Mouse (Mus musculus) layer of hippocampus, adult 6 months (tissue): Measurements from ENCODE around the gene Itpa. TPM values are rescaled to one million over a fixed set of nuclear protein-coding genes. Genes with fewer than 3 reads are reported as not detected.

ENCODE experiments used
- long read RNA-seq, 2 experiments: library from polyadenylated mRNA; unstranded; transcript quantifications; one replicate each; pipeline ENCODE4 v2.0.0; 2019 to 2020
- polyA plus RNA-seq: library from polyadenylated mRNA; unstranded; fragments of <200 nt; fragmentation: Nextera tagmentation; gene quantifications from 2 replicates; pipeline ENCODE4 v1.2.3, GENCODE M21; 2021

Itpa gene
- polyA plus RNA-seq = 47.2 and 58.9 TPM in 2 replicates
- long read RNA-seq, experiment 1, transcript Itpa-201 (8 exons, 1,390 nt) = major isoform, 51 of 62 reads
- long read RNA-seq, experiment 1, partial matches to known transcripts = 8 of 62 reads
- long read RNA-seq, experiment 1, other reads (novel, unspliced or antisense) = 3 of 62 reads
- long read RNA-seq, experiment 2, transcript Itpa-201 (8 exons, 1,390 nt) = major isoform, 110 of 124 reads
- long read RNA-seq, experiment 2, partial matches to known transcripts = 1 of 124 reads
- long read RNA-seq, experiment 2, other reads (novel, unspliced or antisense) = 11 of 124 reads

DNA sequence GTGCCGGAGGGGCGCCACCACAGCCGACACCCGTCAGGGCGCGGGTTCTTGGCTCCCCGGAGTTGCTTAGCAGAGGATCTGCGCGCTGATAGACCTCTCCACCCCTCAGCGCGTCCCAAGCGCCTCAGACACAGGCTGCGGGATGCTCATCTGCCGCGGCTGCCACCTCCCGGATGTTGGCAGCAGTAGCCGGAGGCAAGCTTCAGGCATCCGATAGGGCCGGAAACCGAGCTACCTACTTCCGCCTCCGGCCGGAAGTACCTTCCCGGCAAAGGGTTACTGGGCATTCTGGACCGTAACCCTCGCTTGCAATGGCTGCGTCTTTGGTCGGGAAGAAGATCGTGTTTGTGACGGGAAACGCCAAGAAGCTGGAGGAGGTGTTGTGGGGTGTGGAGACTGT, at the start of gene Itpa:
TSS of gene Itpa (plus strand) at position 52 of the 400 bp plus-strand sequence.

DNA sequence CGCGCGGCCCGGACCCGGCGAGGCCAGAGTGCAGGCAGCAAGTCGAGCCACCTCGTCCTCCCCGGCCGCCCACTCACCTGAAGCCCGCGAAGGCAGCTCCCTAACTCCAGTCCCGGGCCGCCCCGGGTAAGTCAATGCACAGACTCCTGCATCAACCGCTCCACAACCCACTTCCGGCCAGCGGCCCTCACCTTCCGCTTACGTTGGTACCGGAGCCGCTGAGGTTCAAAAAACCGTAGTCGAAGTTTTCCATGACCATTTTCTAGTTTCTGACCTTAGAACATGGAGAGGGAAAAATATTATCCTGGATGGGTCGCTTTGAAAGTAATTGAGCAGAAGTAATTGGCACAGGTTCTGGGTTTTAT, 37.6 kb upstream of the Itpa start, which contains the start of the genes Fastkd5 and Ubox5:
TSS of gene Fastkd5 (minus strand) at position 189 of the 365 bp plus-strand sequence.
TSS of gene Ubox5 (minus strand) at position 200 of the 365 bp plus-strand sequence.

DNA sequence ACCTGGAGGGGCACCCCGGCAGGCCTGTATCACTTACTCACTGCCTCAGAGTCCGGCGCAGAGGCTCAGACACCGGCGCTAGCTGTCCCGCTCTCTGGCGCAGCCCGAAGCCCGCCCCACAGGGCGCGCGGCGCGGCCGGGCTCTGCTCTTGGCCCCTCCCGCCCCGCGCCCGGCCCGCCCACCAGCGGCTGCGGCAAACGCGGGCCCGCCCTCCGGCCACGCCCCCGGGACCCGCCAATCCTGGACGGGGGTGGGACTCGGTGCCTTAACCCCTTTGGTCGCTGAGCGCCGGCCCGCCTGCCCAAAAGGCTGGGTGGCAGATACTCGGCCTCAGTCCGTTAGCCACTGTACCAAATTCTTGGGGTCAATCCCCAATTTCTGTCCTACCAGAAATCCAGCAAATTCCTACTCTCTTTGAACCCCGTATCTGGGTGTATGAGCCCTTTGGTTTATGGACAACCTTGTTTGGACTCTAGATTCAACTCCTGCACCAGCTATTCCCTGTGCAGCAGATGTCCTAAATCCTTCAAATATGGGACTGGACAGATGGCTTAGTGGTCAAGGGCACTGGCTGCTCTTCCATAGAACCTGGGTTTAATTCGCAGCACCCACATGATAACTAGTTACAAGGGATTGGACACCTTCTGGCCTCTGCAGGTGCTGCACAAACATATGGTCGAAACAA, 24.6 kb upstream of the Itpa start, which contains the start of gene Lzts3:
TSS of gene Lzts3 (minus strand) at position 120 of the 686 bp plus-strand sequence.

DNA sequence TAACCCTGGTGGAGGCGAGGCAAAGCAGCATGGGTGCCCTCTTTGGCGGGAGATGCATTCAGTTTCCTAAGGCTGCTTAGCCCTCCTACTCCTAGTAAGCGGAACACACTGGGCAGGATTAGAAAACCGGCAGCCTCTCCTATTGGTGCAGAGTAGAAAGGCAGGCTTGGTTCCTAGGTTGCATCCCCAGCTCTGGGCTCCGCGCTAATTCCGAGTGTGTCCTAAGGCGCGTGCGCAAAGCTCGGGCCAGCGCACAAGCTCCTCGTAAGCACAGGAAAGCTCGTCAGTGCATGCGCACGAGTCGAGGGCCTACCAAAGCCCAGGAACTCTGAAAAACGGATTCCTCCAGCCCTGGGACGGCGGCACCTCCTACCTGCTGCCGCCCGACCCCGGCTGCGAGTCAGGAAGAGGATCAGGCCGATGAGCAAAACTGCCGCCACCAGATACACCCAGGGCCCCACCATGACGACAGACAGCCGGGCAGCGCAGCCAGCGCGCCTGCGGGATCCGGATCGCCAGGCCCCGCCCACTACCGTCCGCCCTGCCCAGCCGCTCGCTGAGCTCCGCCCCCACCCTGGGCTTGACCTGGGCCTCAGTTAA, 3.2 kb upstream of the Itpa start, which contains the start of gene Ddrgk1:
TSS of gene Ddrgk1 (minus strand) at position 558 of the 600 bp plus-strand sequence.

DNA sequence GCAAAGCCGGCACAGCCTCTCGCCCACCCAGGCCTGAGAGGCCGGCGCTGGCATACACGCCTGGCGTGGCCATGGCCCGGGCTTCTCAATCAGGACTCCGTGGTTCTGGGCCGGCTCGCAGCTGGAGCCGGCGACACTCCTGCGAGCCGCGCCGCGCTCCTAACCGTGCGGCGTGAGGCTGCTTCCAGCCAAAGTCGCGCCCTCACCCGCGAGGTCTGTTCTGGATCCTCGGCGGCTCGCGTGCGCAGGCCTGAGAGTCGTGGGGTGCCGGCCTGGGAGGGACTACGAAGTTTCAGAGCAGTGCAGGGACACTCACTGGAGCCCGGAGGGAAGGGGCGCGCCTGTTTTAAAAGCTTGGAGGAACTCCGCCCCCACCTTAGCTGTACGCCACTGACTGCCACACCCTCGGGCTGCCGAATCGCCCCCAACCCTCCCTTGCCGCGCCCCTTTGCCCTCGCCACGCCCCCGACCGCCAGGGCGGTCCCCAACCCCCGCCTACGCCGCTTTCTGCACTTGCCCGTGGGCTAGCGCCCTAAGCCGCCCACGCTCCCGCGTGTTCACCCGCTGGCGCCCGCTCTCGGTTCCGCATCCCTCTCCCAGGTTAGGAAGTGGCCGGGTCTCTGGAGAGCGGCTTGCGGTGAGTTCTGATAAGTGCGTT, 29.9 kb downstream of the Itpa start, which contains the start of gene Slc4a11:
TSS of gene Slc4a11 (minus strand) at position 367 of the 658 bp plus-strand sequence.

Other genes starting within 250 kb of the Itpa start
- 38.8 and 40.9 TPM in 2 replicates for gene Vps16, start 243.3 kb upstream of the Itpa start, polyA plus RNA-seq
- 8.1 and 9.5 TPM in 2 replicates for gene Pced1a, start 242.9 kb upstream of the Itpa start, polyA plus RNA-seq
- gene Ptpra, start 217.3 kb upstream of the Itpa start, polyA plus RNA-seq = 31.9 and 37.4 TPM in 2 replicates
- gene Mrps26, start 103.9 kb upstream of the Itpa start, polyA plus RNA-seq = 148 and 163 TPM in 2 replicates
- 0.72 TPM in 1 of 2 replicates, not detected in the other for gene Oxt, start 91.4 kb upstream of the Itpa start, polyA plus RNA-seq
- gene Avp, start 85.1 kb upstream of the Itpa start, polyA plus RNA-seq = 1.1 and 2.4 TPM in 2 replicates
- 4.0 and 5.0 TPM in 2 replicates for gene Fastkd5, start 37.6 kb upstream of the Itpa start, polyA plus RNA-seq
- gene Ubox5, start 37.6 kb upstream of the Itpa start, polyA plus RNA-seq = 9.5 and 10.4 TPM in 2 replicates
- gene Lzts3, start 24.8 kb upstream of the Itpa start, polyA plus RNA-seq = 3.8 and 5.3 TPM in 2 replicates
- 182 and 186 TPM in 2 replicates for gene Ddrgk1, start 3.0 kb upstream of the Itpa start, polyA plus RNA-seq
- gene Slc4a11, start 29.9 kb downstream of the Itpa start, polyA plus RNA-seq = 0.28 and 1.1 TPM in 2 replicates
- 17.6 and 21.2 TPM in 2 replicates for gene 4930402H24Rik, start 238.8 kb downstream of the Itpa start, polyA plus RNA-seq
- gene Atrn, start 238.9 kb downstream of the Itpa start, polyA plus RNA-seq = 13.7 and 14.5 TPM in 2 replicates